Mouse (Mus musculus) brain, embryonic 18.5 days (tissue): Measurements from ENCODE around the gene Cldn19.

Source experiments
- DNase-seq: peaks from one replicate; pipeline ENCODE4 v3.0.0-alpha.2; 2012; ENCODE audit warnings: low read depth, low spot score

Cldn19 gene

GRCm38 (mm10) chr4:119300761-119301160 lies 45.5 kb downstream of the Cldn19 start:
- no peak for DNase-seq

DNA sequence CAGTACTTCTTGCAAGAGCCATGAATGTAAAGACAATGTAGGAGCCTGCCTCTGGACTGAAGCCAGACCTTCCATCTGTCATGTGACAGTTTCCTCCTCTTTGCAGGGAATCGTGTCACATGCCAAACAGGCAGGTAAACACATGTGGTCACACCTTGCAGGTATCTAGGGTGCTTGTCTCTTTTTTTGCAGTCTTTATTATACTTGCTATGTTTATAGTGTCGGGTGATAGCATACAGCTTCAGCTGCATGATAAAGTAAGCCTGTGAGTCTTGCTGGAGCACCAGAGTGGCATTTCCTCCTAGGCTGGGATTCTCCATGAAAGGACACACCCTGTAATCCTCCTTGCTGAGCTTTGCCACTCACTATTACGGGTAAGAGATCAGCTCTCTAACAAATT lies 46.6 kb downstream of the Cldn19 start:
- DNase-seq: no peak

GRCm38 (mm10) chr4:119303291-119303690 lies 48.1 kb downstream of the Cldn19 start:
- DNase-seq: no peak

DNA sequence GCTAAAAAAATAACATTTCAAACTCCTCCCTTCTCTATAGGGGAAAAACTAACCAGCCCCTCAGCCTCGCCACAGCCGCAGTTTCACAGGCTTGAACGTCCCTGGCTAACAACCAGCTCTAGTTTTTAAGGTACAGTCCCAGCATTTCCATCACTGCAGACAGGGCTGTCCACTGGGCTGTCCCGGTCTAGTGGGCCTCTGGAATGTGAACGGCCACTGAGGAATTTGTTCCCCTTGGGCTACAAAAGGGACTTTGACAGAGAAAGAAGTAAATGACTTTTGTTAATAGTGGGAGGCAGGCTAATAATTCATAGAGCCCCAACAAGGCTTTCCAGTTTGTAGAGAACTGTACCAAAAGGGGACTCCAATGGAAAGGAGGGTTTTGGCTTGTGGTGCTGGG lies 50.2 kb downstream of the Cldn19 start:
- no peak for DNase-seq
